Mouse (Mus musculus) layer of hippocampus, postnatal 10 days (tissue): ENCODE measurements around the gene N4bp2. TPM values are rescaled to one million over a fixed set of nuclear protein-coding genes. Genes with fewer than 3 reads are reported as not detected.

ENCODE experiments used
- DNase-seq, 2 experiments: peaks; one replicate each; pipeline ENCODE4 v3.0.0; 2021; ENCODE audit warnings: low spot score in 2 of 2
- total RNA-seq, 2 experiments: library from RNA; stranded (reverse); gene quantifications; 2 replicates each; pipeline ENCODE4 v1.2.3; 2021

The N4bp2 gene
- total RNA-seq, 2 experiments from 2014 or later = 19.3 to 20.1 TPM

GRCm38 (mm10) chr5:65861154-65861944, 98.0 kb downstream of the N4bp2 start, which contains the start of gene Rhoh:
TSS of gene Rhoh (plus strand) at chr5:65861213.
- DNase-seq = no peak

- DNase-seq = no peak
These were observed 99.1 kb downstream of the N4bp2 start for GRCm38 (mm10) chr5:65862217-65862927.

GRCm38 (mm10) chr5:65863349-65863749, 100.0 kb downstream of the N4bp2 start:
- peak in 1 of 2 experiments; percentile 20 for DNase-seq

GRCm38 (mm10) chr5:65864486-65864885, 101.2 kb downstream of the N4bp2 start:
- DNase-seq = no peak

GRCm38 (mm10) chr5:65864946-65865345, 101.6 kb downstream of the N4bp2 start:
- DNase-seq = no peak

GRCm38 (mm10) chr5:65866591-65866990, 103.3 kb downstream of the N4bp2 start:
- DNase-seq = no peak

- DNase-seq = no peak
These were observed 104.2 kb downstream of the N4bp2 start for GRCm38 (mm10) chr5:65867380-65868116.

GRCm38 (mm10) chr5:65868419-65868818, 105.1 kb downstream of the N4bp2 start:
- DNase-seq = no peak

GRCm38 (mm10) chr5:65869660-65870059, 106.3 kb downstream of the N4bp2 start:
- no peak for DNase-seq

GRCm38 (mm10) chr5:65871276-65871875, 108.1 kb downstream of the N4bp2 start:
- no peak for DNase-seq

GRCm38 (mm10) chr5:65873212-65873611, 109.9 kb downstream of the N4bp2 start:
- DNase-seq = no peak

GRCm38 (mm10) chr5:65875269-65875668, 111.9 kb downstream of the N4bp2 start:
- DNase-seq = no peak

- DNase-seq = no peak
These were observed 115.0 kb downstream of the N4bp2 start for GRCm38 (mm10) chr5:65878367-65878766.

Other genes starting within 250 kb of the N4bp2 start
- 100 to 1,000 TPM; 141 to 152 TPM for gene Smim14, start 226.3 kb upstream of the N4bp2 start, total RNA-seq
- gene Ube2k, start 226.3 kb upstream of the N4bp2 start, total RNA-seq = 100 to 1,000 TPM; 140 to 150 TPM
- 10 to 100 TPM; 78.2 to 85.2 TPM for gene Pds5a, start 65.2 kb upstream of the N4bp2 start, total RNA-seq
- gene Rhoh, start 97.7 kb downstream of the N4bp2 start, total RNA-seq = 1 to 10 TPM; 1.1 to 1.2 TPM
- not detected for gene Chrna9, start 171.4 kb downstream of the N4bp2 start, total RNA-seq
- gene 9130230L23Rik, start 240.8 kb downstream of the N4bp2 start, total RNA-seq = not detected